Mouse (Mus musculus) midbrain, embryonic 11.5 days (tissue): ENCODE results near the gene Mmp21. TPM values are rescaled to one million over a fixed set of nuclear protein-coding genes. Genes with fewer than 3 reads are reported as not detected.
A peak's percentile ranks its signal among the peaks of the same experiment; 100 is the strongest.

Source experiments
- ATAC-seq: fragments of 200-750 bp; cut with Nextera tagmentation; 2 replicates; pipeline ENCODE4 v1.8.0; 2017; ENCODE audit warnings: moderate TSS enrichment, moderate library complexity; ENCODE audit not compliant: low FRiP score
- DNase-seq: peaks from one replicate; pipeline ENCODE4 v3.0.0; 2015; ENCODE audit warnings: low spot score; ENCODE audit errors: missing footprints
- H3K27ac ChIP-seq: fragments of 300-500 bp; sonication (generic); 2 replicates; pipeline ENCODE4 v1.5.1; 2014; ENCODE audit warnings: low read depth, low read length
- H3K27me3 ChIP-seq: fragments of 300-500 bp; sonication (generic); 2 replicates; pipeline ENCODE4 v1.6.1; 2014; ENCODE audit warnings: mild to moderate bottlenecking, low read length, moderate library complexity, mixed read lengths; ENCODE audit not compliant: control insufficient read depth, insufficient read depth
- H3K36me3 ChIP-seq: fragments of 300-500 bp; sonication (generic); 2 replicates; pipeline ENCODE4 v1.6.1; 2014; ENCODE audit warnings: mild to moderate bottlenecking, low read length, moderate library complexity, mixed read lengths; ENCODE audit not compliant: control insufficient read depth, insufficient read depth
- H3K4me1 ChIP-seq: fragments of 300-500 bp; sonication (generic); 2 replicates; pipeline ENCODE4 v1.6.1; 2014; ENCODE audit warnings: low read length; ENCODE audit not compliant: control insufficient read depth, insufficient read depth
- H3K4me2 ChIP-seq: fragments of 300-500 bp; sonication (generic); 2 replicates; pipeline ENCODE4 v1.6.1; 2014; ENCODE audit warnings: mild to moderate bottlenecking, moderate library complexity
- H3K4me3 ChIP-seq: fragments of 300-500 bp; sonication (generic); 2 replicates; pipeline ENCODE4 v1.5.1; 2014; ENCODE audit warnings: low read depth, low read length
- H3K9ac ChIP-seq: fragments of 300-500 bp; sonication (generic); 2 replicates; pipeline ENCODE4 v1.6.1; 2014; ENCODE audit warnings: low read length
- H3K9me3 ChIP-seq: fragments of 300-500 bp; sonication (generic); 2 replicates; pipeline ENCODE4 v1.6.1; 2016; ENCODE audit warnings: low read length; ENCODE audit not compliant: control insufficient read depth
- WGBS: fragments of 180-500 bp; shearing (Covaris S2); extraction: QIAGEN DNeasy Blood & Tissue Kit; methylation state at CpG from one replicate; pipeline ENCODE4 v1.1.7; 2014; 5-methylcytosine and 5-hydroxymethylcytosine counted together
- polyA plus RNA-seq: library from polyadenylated mRNA; unstranded; fragments of >200 nt; fragmentation: Nextera tagmentation; extraction: Ambion mirVana; gene quantifications from 2 replicates; pipeline ENCODE4 v1.2.1, GENCODE M21; 2014

The Mmp21 gene
- polyA plus RNA-seq, 1 experiment from 2014 or later: not detected

DNA sequence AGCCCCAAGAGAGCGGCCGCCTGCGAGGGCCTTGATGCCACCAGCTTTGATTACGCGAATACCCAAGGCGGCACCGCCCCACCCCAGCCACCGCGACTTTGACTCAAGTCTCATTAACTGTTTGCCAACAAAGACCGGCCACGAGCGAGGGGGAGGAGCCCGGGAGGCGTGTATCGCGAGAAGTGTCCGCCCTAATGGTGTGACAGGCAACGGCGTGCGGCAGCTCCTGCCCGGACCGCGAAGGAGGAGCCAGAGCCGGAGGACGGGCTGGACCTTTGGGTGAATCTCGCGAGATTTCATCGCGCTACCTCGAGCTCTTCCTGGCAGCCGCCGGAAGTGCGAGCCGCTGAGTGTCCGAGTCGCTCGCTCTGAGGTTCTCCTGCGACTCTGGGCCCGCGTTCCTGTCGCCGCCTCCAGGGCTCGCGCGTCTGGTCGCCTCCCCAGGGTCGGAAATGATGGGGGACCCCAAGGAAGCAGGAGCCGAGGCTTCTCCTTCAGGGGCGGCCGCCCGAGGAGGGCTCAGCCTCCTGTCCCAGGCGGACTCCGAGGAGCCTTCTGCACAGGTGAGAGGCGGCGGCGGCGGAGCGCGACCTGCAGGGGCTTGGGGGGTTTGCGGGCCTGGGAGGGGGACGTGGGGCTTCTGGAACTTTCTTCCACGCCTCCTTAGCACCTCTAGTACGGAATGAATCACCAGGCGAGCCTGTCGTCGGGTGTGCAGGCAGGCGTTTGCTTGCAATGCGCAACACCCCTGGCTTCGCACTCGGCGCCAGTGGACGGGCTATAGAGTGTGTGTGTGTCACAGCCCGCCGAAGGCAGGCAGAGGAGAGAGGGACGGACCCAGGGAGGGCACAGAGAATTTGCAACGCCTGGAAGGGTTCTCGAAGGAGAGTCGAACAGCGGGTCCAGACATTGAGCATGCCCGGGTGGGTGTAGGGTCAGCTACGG lies 42.2 kb downstream of the Mmp21 start, which contains the start of gene Edrf1:
Gene Edrf1 (plus strand): TSS at position 183 of the 945 bp plus-strand sequence.
- WGBS: under 1% methylated on average over 81 of the region's 81 CpGs
- peak within 1 kb of the TSS; percentile 93 for H3K4me2 ChIP-seq
- DNase-seq (peak; percentile 99), ATAC-seq (peak; percentile 98)
- H3K27me3 ChIP-seq: no peaks in the 10 kb centered on the region
- peak within 1 kb of the TSS; percentile 93 for H3K4me3 ChIP-seq
- peaks cover 7% of the 10 kb centered on the region; the same call in 1 of the 2 replicates for H3K36me3 ChIP-seq
- no peaks in the 10 kb centered on the region for H3K9me3 ChIP-seq
- peak within 1 kb of the TSS; percentile 79 for H3K27ac ChIP-seq
- peak within 1 kb of the TSS; percentile 89 for H3K9ac ChIP-seq
- H3K4me1 ChIP-seq: peaks cover 7% of the 10 kb centered on the region

DNA sequence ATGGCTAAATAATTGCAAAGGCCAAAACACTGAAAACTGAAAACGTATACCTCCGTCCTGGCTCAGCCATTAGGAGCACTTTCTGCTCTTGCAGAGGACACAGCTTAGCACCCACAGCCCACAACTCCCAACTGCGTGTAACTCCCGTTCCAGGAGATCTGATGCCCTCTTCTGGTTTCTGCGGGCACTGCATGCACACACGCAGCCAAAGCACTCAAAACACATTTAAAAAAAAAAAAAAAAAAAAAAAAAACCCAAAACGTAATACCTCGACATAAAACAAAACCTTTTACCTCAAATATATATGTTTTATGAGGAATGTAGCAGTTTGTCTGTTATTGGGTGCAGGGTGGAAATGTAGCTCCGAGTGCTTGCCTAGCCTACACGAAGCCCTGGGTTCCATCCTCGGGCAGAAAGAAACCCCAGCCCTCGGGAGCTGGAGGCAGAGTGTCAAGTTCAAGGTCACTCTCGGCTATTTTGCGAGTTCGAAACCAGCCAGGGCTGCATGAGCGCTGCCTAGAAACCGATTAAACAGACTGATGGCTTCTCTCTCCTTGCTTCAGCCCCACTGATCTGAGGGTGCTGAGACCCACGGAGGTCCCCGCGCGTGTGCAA lies 43.0 kb downstream of the Mmp21 start:
- peak overlapping the region; percentile 93 for H3K4me2 ChIP-seq
- ATAC-seq (peak; percentile 59), DNase-seq (peak; percentile 98)
- peaks cover 7% of the 10 kb centered on the region for H3K4me1 ChIP-seq
- H3K9ac ChIP-seq: peak overlapping the region; percentile 89
- peak overlapping the region; percentile 93 for H3K4me3 ChIP-seq
- no peaks in the 10 kb centered on the region for H3K27me3 ChIP-seq
- no peaks in the 10 kb centered on the region for H3K9me3 ChIP-seq
- peak overlapping the region; percentile 79 for H3K27ac ChIP-seq
- peaks cover 3% of the 10 kb centered on the region; the same call in 1 of the 2 replicates for H3K36me3 ChIP-seq
- WGBS: 3% methylated on average over 21 of the region's 21 CpGs

DNA sequence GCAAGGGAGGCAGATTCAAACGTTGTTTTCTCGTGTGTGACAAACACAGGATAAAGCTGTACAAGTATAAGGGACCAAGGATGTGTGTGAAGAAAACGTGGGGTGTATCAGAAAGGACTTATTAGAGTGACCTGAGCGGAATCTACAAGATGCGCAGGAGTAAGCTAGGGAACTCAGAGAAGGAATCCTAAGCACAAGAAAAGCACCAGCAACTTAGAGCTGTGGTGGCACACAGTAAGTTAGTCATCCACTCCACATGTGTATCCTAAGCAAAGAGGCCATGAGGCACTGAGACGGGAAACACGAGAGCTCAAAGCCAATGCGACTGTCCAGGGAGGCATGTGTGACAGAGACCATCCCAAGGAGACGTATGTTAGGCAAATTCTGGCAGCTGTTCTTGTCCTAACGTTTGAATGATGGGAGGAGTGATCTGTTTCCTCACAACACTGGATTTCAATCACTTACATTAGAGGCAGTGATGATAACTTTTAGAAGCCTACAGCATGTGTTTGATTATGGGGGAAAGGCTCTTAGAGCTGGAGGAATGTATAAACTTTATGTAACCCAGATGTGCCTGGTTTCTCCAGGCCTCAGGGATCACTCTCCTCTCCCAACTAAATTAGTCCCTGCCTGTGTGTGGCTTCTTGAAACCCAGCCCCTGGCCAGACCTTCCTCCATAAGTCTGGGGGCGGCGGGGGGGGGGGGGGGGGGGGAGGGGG lies 44.8 kb downstream of the Mmp21 start:
- Histone ChIP-seq H3K27me3 (no peaks in the 10 kb centered on the region), H3K4me1 (peaks cover 7% of the 10 kb centered on the region), H3K9ac (no peak overlapping the region), H3K36me3 (no peaks in the 10 kb centered on the region), H3K27ac (no peak overlapping the region), H3K4me2 (no peak overlapping the region), H3K9me3 (no peaks in the 10 kb centered on the region), H3K4me3 (no peak overlapping the region)
- DNase-seq: no peak
- WGBS: 67% methylated on average over 10 of the region's 12 CpGs
- no peak for ATAC-seq

DNA sequence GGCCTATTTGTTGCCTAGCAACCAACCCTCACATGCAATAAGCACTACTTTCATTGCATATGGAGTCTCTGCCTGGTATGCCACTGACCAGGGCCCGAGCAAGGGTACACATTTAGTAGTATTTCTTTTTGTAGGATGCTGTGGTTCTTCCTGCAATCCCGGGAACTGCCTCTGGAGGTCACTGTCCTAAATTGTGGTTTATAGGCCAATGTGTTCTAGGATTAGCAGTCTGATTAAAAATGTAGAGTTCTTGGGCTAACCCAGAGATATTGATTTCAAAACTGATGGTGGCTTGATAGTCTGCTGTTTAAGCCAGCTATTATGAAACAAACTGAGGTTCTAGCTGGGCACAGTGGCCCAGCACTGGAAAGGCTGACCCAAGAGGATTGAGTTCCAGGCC lies 47.4 kb downstream of the Mmp21 start:
- ATAC-seq: no peak
- no peak overlapping the region for H3K4me3 ChIP-seq

GRCm38 (mm10) chr7:133630821-133631220 lies 49.0 kb downstream of the Mmp21 start:
- 89% methylated on average over 5 of the region's 5 CpGs for WGBS
- Histone ChIP-seq H3K4me1 (no peaks in the 10 kb centered on the region), H3K4me2 (no peak overlapping the region)

More for the DNA sequence above, 47.4 kb downstream of the Mmp21 start:
- Histone ChIP-seq H3K4me2 (no peak overlapping the region), H3K27me3 (no peaks in the 10 kb centered on the region), H3K4me1 (no peaks in the 10 kb centered on the region), H3K9me3 (no peaks in the 10 kb centered on the region), H3K27ac (no peak overlapping the region), H3K36me3 (no peaks in the 10 kb centered on the region), H3K9ac (no peak overlapping the region)
- WGBS: 29% methylated on average over 2 of the region's 2 CpGs
- DNase-seq: peak; percentile 97

GRCm38 (mm10) chr7:133627184-133627936 lies 52.5 kb downstream of the Mmp21 start:
- no peak overlapping the region for H3K9ac ChIP-seq
- no peaks in the 10 kb centered on the region for H3K9me3 ChIP-seq
- no peaks in the 10 kb centered on the region for H3K4me1 ChIP-seq
- no peaks in the 10 kb centered on the region for H3K36me3 ChIP-seq
- no peaks in the 10 kb centered on the region for H3K27me3 ChIP-seq
- no peak overlapping the region for H3K4me3 ChIP-seq
- H3K27ac ChIP-seq: no peak overlapping the region
- 41% methylated on average over 14 of the region's 14 CpGs for WGBS
- no peak for DNase-seq
- no peak for ATAC-seq
- H3K4me2 ChIP-seq: no peak overlapping the region

More at GRCm38 (mm10) chr7:133630821-133631220, 49.0 kb downstream of the Mmp21 start:
- Histone ChIP-seq H3K9me3 (no peaks in the 10 kb centered on the region), H3K27ac (no peak overlapping the region), H3K9ac (no peak overlapping the region), H3K36me3 (no peaks in the 10 kb centered on the region), H3K27me3 (no peaks in the 10 kb centered on the region), H3K4me3 (no peak overlapping the region)
- no peak for ATAC-seq
- no peak for DNase-seq

Other genes starting within 250 kb of the Mmp21 start
- not detected in 2 replicates for gene Tex36, start 77.9 kb downstream of the Mmp21 start, polyA plus RNA-seq
- 34.1 and 38.8 TPM in 2 replicates for gene Edrf1, start 42.5 kb downstream of the Mmp21 start, polyA plus RNA-seq
- gene Bccip, start 29.3 kb upstream of the Mmp21 start, polyA plus RNA-seq: 164 and 170 TPM in 2 replicates
- gene Uros, start 30.0 kb upstream of the Mmp21 start, polyA plus RNA-seq: 38.2 and 44.5 TPM in 2 replicates
- gene Fank1, start 96.8 kb upstream of the Mmp21 start, polyA plus RNA-seq: 1.6 TPM in 2 replicates
- gene Dhx32, start 102.7 kb upstream of the Mmp21 start, polyA plus RNA-seq: 80.7 and 82.6 TPM in 2 replicates